Mouse (Mus musculus): ENCODE results near the gene Rpl22. TPM values are rescaled to one million over a fixed set of nuclear protein-coding genes. Genes with fewer than 3 reads are reported as not detected.

Rpl22 gene
- total and polyA plus RNA-seq, 3 experiments = 1,590 to 1,966 (median 1,935) TPM

GRCm38 (mm10) chr4:152287317-152288120 lies 38.0 kb upstream of the Rpl22 start:
- no peak overlapping the region for H3K9ac ChIP-seq (ENCODE audit: insufficient read depth, low read depth)
- H3K36me3 ChIP-seq (replicated peaks in 1 of 2; ENCODE audit: control insufficient read depth in 1 of 2, insufficient read depth in 1 of 2, low read length in 1 of 2) = no peaks in the 10 kb centered on the region
- in situ Hi-C loops (cut with MboI; ENCODE audit: low pct_ligation_motif_present, low pct_unique_long_range_greater_than_20kb, low sequenced_read_pairs) (loop anchor here (25.0 kb wide), 1 partner anchor 1825 kb away; no protein-coding TSS in a partner anchor), dilution Hi-C loops (cut with MboI; ENCODE audit: extremely low pct_ligation_motif_present, extremely low pct_unique_long_range_greater_than_20kb, low sequenced_read_pairs) (no loop called here)
- H3K9me3 ChIP-seq (replicated peaks; ENCODE audit: low read length) = peaks cover 3% of the 10 kb centered on the region
- H3K79me2 ChIP-seq (replicated peaks; ENCODE audit: control insufficient read depth, extremely low read depth, insufficient read depth, poor library complexity, severe bottlenecking) = no peaks in the 10 kb centered on the region
- H3K4me1 ChIP-seq (ENCODE audit: control insufficient read depth in 1 of 2, insufficient read depth in 2 of 2) = peaks cover 18 to 38% of the 10 kb centered on the region in 2 experiments
- H3K4me2 ChIP-seq (ENCODE audit: insufficient read depth, low read depth, poor library complexity, severe bottlenecking) = no peak overlapping the region
- peaks cover 66% of the 10 kb centered on the region for H3K27me3 ChIP-seq (replicated peaks)
- no peak overlapping the region for H3K4me3 ChIP-seq (replicated peaks in 1 of 3; ENCODE audit: low read depth in 2 of 3, low read length in 2 of 3, poor library complexity in 1 of 3)
- TF ChIP-seq ZKSCAN1 (IDR thresholded peaks at IDR 0.05; ENCODE audit: borderline replicate concordance, low read depth, low read length) (no peak), MAFK (IDR thresholded peaks at IDR 0.05; ENCODE audit: insufficient replicate concordance, low read length) (no peak), USF1 (IDR thresholded peaks at IDR 0.05; ENCODE audit: low read depth, low read length) (no peak), SMC3 (IDR thresholded peaks at IDR 0.05; ENCODE audit: low read depth, low read length) (no peak), JUND (conservative IDR thresholded peaks at IDR 0.05; ENCODE audit: low read depth, low read length) (no peak), ETS1 (conservative IDR thresholded peaks at IDR 0.05; ENCODE audit: low read depth, low read length) (no peak), POLR2A (IDR thresholded peaks at IDR 0.05; ENCODE audit: low read depth, low read length) (no peak), MEF2A (IDR thresholded peaks at IDR 0.05; ENCODE audit: borderline replicate concordance, low read depth, low read length) (no peak), ZNF384 (IDR thresholded peaks at IDR 0.05; ENCODE audit: low read depth, low read length) (no peak), BHLHE40 (IDR thresholded peaks at IDR 0.05; ENCODE audit: low read depth, low read length) (no peak), TCF12 (IDR thresholded peaks at IDR 0.05; ENCODE audit: low read depth, low read length) (no peak), TBP (conservative IDR thresholded peaks at IDR 0.05; ENCODE audit: low read depth, low read length) (no peak), ZC3H11A (IDR thresholded peaks at IDR 0.05; ENCODE audit: low read depth, low read length) (no peak), CHD2 (IDR thresholded peaks at IDR 0.05; ENCODE audit: low read length) (no peak), HCFC1 (IDR thresholded peaks at IDR 0.05; ENCODE audit: low read depth, low read length) (no peak), POLR2AphosphoS2 (IDR thresholded peaks at IDR 0.05; ENCODE audit: low read depth, low read length) (no peak), KAT2A (IDR thresholded peaks at IDR 0.05; ENCODE audit: insufficient replicate concordance, low read length) (no peak)
- DNase-seq (ENCODE audit: extremely low read depth) = no peak
- no peak overlapping the region for H3K27ac ChIP-seq (ENCODE audit: insufficient read depth, low read depth)

GRCm38 (mm10) chr4:152288398-152288945 lies 37.1 kb upstream of the Rpl22 start:
- Histone ChIP-seq H3K4me3 (replicated peaks in 1 of 3; ENCODE audit: low read depth in 2 of 3, low read length in 2 of 3, poor library complexity in 1 of 3) (no peak overlapping the region), H3K27ac (ENCODE audit: insufficient read depth, low read depth) (no peak overlapping the region), H3K9me3 (replicated peaks; ENCODE audit: low read length) (peaks cover under 1% of the 10 kb centered on the region), H3K79me2 (replicated peaks; ENCODE audit: control insufficient read depth, extremely low read depth, insufficient read depth, poor library complexity, severe bottlenecking) (no peaks in the 10 kb centered on the region), H3K27me3 (replicated peaks) (peaks cover 70% of the 10 kb centered on the region), H3K9ac (ENCODE audit: insufficient read depth, low read depth) (no peak overlapping the region), H3K4me1 (ENCODE audit: control insufficient read depth in 1 of 2, insufficient read depth in 2 of 2) (peaks cover 10 to 37% of the 10 kb centered on the region in 2 experiments), H3K36me3 (replicated peaks in 1 of 2; ENCODE audit: control insufficient read depth in 1 of 2, insufficient read depth in 1 of 2, low read length in 1 of 2) (no peaks in the 10 kb centered on the region), H3K4me2 (ENCODE audit: insufficient read depth, low read depth, poor library complexity, severe bottlenecking) (no peak overlapping the region)
- TF ChIP-seq CHD2 (IDR thresholded peaks at IDR 0.05; ENCODE audit: low read length) (no peak), POLR2AphosphoS2 (IDR thresholded peaks at IDR 0.05; ENCODE audit: low read depth, low read length) (no peak), ZMIZ1 (IDR thresholded peaks at IDR 0.05; ENCODE audit: low read depth, low read length) (no peak)
- in situ Hi-C loops (cut with MboI; ENCODE audit: low pct_ligation_motif_present, low pct_unique_long_range_greater_than_20kb, low sequenced_read_pairs) = loop anchor here (25.0 kb wide), 1 partner anchor 1824 kb away; no protein-coding TSS in a partner anchor
- DNase-seq (ENCODE audit: extremely low read depth) = no peak
- dilution Hi-C loops (cut with MboI; ENCODE audit: extremely low pct_ligation_motif_present, extremely low pct_unique_long_range_greater_than_20kb, low sequenced_read_pairs) = no loop called here
